9 mouse cellular contexts compared by ENCODE assay signal in the genomic region with DNA sequence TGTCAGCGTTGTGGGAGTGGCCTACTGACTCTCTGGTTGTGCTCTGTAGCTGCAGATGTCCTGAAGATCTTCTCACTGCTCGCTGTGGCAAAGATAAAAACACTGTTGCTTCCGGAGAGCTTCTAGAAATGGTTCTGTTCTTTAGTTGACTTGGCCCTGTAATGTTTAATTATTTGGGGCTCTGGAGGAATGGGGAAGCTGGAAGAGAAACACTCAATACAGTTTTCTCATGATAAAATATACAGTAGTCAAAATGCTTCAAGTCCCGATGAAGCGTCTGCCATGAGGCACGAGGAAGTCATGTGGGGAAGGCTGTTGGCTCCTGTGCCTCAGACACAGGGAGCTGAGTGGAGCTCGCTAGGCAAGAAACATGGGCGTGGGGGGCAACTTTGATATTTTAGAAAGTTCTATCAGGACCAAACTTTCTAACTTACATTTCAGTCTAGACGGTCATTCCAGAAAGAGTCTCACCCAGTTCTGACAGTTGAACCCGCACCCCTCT. TPM values are rescaled to one million over a fixed set of nuclear protein-coding genes. Genes with fewer than 3 reads are reported as not detected.
DNase-seq lines count a peak whose midpoint lies in the region; ATAC-seq and TF ChIP-seq lines count a peak whose summit lies in the region.
"Had no signal": no experiment of that assay in that cellular context is flagged by ENCODE, and none has a peak within 500 bp of the region (broad histone marks: within the 10 kb centered on the region; RNA-seq: fewer than 3 reads in every experiment).

No protein-coding gene starts in this region.

- H3K9me3 ChIP-seq in forebrain, embryonic 14.5 days (replicated peaks; ENCODE audit: control insufficient read depth, low read length), result no peaks in the 10 kb centered on the region
- no peaks in the 10 kb centered on the region for H3K9me3 ChIP-seq in hindbrain, embryonic 13.5 days
- H3K9me3 ChIP-seq: midbrain, embryonic 12.5 days had no signal

- H3K4me3 ChIP-seq in forebrain, embryonic 14.5 days (ENCODE audit: low read depth, low read length), result no peak overlapping the region
- H3K4me3 ChIP-seq in liver, adult 2 months (ENCODE audit: insufficient read depth, low read depth, low read length), result no peak overlapping the region
- H3K4me3 ChIP-seq in hindbrain, embryonic 13.5 days, result no peak overlapping the region
- H3K4me3 ChIP-seq: midbrain, embryonic 12.5 days had no signal

- peak; percentile 67 for ATAC-seq in forebrain, embryonic 14.5 days
- ATAC-seq in hindbrain, embryonic 13.5 days (ENCODE audit: low FRiP score), result no peak

- TF ChIP-seq POLR2A in liver, adult 2 months (IDR thresholded peaks at IDR 0.05; ENCODE audit: extremely low read depth, insufficient read depth, low read length), result no peak

- H3K36me3 ChIP-seq in forebrain, embryonic 14.5 days (ENCODE audit: control insufficient read depth, insufficient read depth, low read length), result 0 out of 2 replicates have a peak, but pooled peaks cover 4% of the 10 kb centered on the region
- no peaks in the 10 kb centered on the region for H3K36me3 ChIP-seq in liver, adult 2 months (ENCODE audit: control insufficient read depth, insufficient read depth, low read length)
- no peaks in the 10 kb centered on the region; the same call in 1 of the 2 replicates for H3K36me3 ChIP-seq in hindbrain, embryonic 13.5 days
- H3K36me3 ChIP-seq: midbrain, embryonic 12.5 days had no signal

- WGBS in forebrain, embryonic 14.5 days, result 80% methylated on average over 10 of the region's 10 CpGs
- WGBS in liver, adult 2 months, result 70% methylated on average over 10 of the region's 10 CpGs
- WGBS in hindbrain, embryonic 13.5 days, result 70% methylated on average over 10 of the region's 10 CpGs

- H3K79me2 ChIP-seq in liver, adult 2 months (ENCODE audit: control insufficient read depth, insufficient read depth, low read length), result no peaks in the 10 kb centered on the region; the same call in 1 of the 2 replicates

- DNase-seq in urinary bladder, postnatal 14 days (ENCODE audit: low spot score), result peak; percentile 8
- no peak for DNase-seq in urinary bladder, adult 2 months (ENCODE audit: low spot score)
- DNase-seq in forebrain, embryonic 14.5 days (ENCODE audit: low spot score), result peak; percentile 62
- peak; percentile 18 for DNase-seq in liver, adult 2 months (ENCODE audit: extremely low read depth, low read depth, low spot score)
- peak; percentile 68 for DNase-seq in thymus, postnatal 25 days
- DNase-seq in spleen, postnatal 14 days (ENCODE audit: low spot score in 2 of 2), result no peak
- no peak for DNase-seq in cerebellum, postnatal 4 days (ENCODE audit: low spot score in 2 of 2)

- TF ChIP-seq CTCF in liver, adult 2 months (IDR thresholded peaks at IDR 0.05; ENCODE audit: low read depth, low read length), result no peak

- no peaks in the 10 kb centered on the region for H3K27me3 ChIP-seq in forebrain, embryonic 14.5 days (replicated peaks; ENCODE audit: control insufficient read depth, insufficient read depth, low read length)
- no peaks in the 10 kb centered on the region for H3K27me3 ChIP-seq in liver, adult 2 months (ENCODE audit: control insufficient read depth, insufficient read depth, low read length)
- H3K27me3 ChIP-seq in hindbrain, embryonic 13.5 days, result no peaks in the 10 kb centered on the region
- H3K27me3 ChIP-seq: midbrain, embryonic 12.5 days had no signal

- peak overlapping the region; percentile 60; the same call in 1 of the 2 replicates for H3K27ac ChIP-seq in forebrain, embryonic 14.5 days (ENCODE audit: low read depth, low read length)
- no peak overlapping the region for H3K27ac ChIP-seq in liver, adult 2 months (replicated peaks; ENCODE audit: insufficient read depth, low read depth, low read length)
- no peak overlapping the region for H3K27ac ChIP-seq in hindbrain, embryonic 13.5 days
- H3K27ac ChIP-seq: midbrain, embryonic 12.5 days had no signal

- no peak overlapping the region for H3K4me2 ChIP-seq in forebrain, embryonic 14.5 days (ENCODE audit: low read length)
- H3K4me2 ChIP-seq in hindbrain, embryonic 13.5 days, result no peak overlapping the region
- H3K4me2 ChIP-seq: midbrain, embryonic 12.5 days had no signal

- peak overlapping the region; percentile 17; the same call in 1 of the 2 replicates for H3K9ac ChIP-seq in forebrain, embryonic 14.5 days (ENCODE audit: low read length)
- H3K9ac ChIP-seq in liver, adult 2 months (ENCODE audit: low read depth, low read length), result no peak overlapping the region
- no peak overlapping the region for H3K9ac ChIP-seq in hindbrain, embryonic 13.5 days
- H3K9ac ChIP-seq: midbrain, embryonic 12.5 days had no signal

- H3K4me1 ChIP-seq in forebrain, embryonic 14.5 days (ENCODE audit: control insufficient read depth, insufficient read depth, low read length), result peaks cover 14% of the 10 kb centered on the region
- H3K4me1 ChIP-seq in liver, adult 2 months (ENCODE audit: control insufficient read depth, insufficient read depth, low read length), result no peaks in the 10 kb centered on the region
- 0 out of 2 replicates have a peak, but pooled peaks cover 22% of the 10 kb centered on the region for H3K4me1 ChIP-seq in hindbrain, embryonic 13.5 days (replicated peaks)

RNA-seq across cellular contexts. Expression of gene Dleu7, which starts 49.8 kb away (rescaled TPM):
- 0.07 and 0.21 TPM in 2 replicates for polyA plus RNA-seq in urinary bladder, adult 2 months (2012; rRNA removed)
- 24.3 and 28.2 TPM in 2 replicates for polyA plus RNA-seq in forebrain, embryonic 14.5 days (2014; fragmentation: Nextera tagmentation; extraction: Ambion mirVana)
- total RNA-seq in liver, adult 2 months (2014; rRNA removed), result 0.20 TPM in 1 of 2 replicates, not detected in the other
- polyA plus RNA-seq in liver, adult 2 months (2012; rRNA removed), result 0.05 TPM in 1 of 2 replicates, not detected in the other
- 6.0 and 7.0 TPM in 2 replicates for polyA plus RNA-seq in hindbrain, embryonic 13.5 days (2015; fragmentation: Nextera tagmentation; extraction: Ambion mirVana)

RNA-seq across cellular contexts. Expression of gene Rnaseh2b, which starts 50.3 kb away (rescaled TPM):
- 19.6 and 22.2 TPM in 2 replicates for polyA plus RNA-seq in urinary bladder, adult 2 months (2012; rRNA removed)
- 79.6 and 82.6 TPM in 2 replicates for polyA plus RNA-seq in forebrain, embryonic 14.5 days (2014; fragmentation: Nextera tagmentation; extraction: Ambion mirVana)
- 5.6 and 5.9 TPM in 2 replicates for total RNA-seq in liver, adult 2 months (2014; rRNA removed)
- 0.85 and 1.3 TPM in 2 replicates for polyA plus RNA-seq in liver, adult 2 months (2012; rRNA removed)
- 31.7 and 37.0 TPM in 2 replicates for polyA plus RNA-seq in hindbrain, embryonic 13.5 days (2015; fragmentation: Nextera tagmentation; extraction: Ambion mirVana)

Comparison
In these comparisons a context has a peak if more than half of its experiments do, and no peak if none do; other contexts are left out.
1. DNase-seq: peak in urinary bladder, postnatal 14 days (single experiment), forebrain, embryonic 14.5 days (single experiment), liver, adult 2 months (single experiment) and thymus, postnatal 25 days (single experiment); none in urinary bladder, adult 2 months (single experiment), spleen, postnatal 14 days (0 of 2) and cerebellum, postnatal 4 days (0 of 2).